Mouse (Mus musculus) spleen, postnatal 36 days (tissue): Measurements from ENCODE around the gene Tom1l2.
A peak's percentile ranks its signal among the peaks of the same experiment; 100 is the strongest.

Experiments
- DNase-seq, 2 experiments: peaks; one replicate each; pipeline ENCODE4 v3.0.0; 2022; ENCODE audit warnings: low spot score in 2 of 2, mixed read lengths in 1 of 2

The Tom1l2 gene

GRCm38 (mm10) chr11:60346537-60346936, 6.2 kb downstream of the Tom1l2 start:
- no peak for DNase-seq

- DNase-seq = no peak
Measured at GRCm38 (mm10) chr11:60345868-60346267, 6.8 kb downstream of the Tom1l2 start.

DNA sequence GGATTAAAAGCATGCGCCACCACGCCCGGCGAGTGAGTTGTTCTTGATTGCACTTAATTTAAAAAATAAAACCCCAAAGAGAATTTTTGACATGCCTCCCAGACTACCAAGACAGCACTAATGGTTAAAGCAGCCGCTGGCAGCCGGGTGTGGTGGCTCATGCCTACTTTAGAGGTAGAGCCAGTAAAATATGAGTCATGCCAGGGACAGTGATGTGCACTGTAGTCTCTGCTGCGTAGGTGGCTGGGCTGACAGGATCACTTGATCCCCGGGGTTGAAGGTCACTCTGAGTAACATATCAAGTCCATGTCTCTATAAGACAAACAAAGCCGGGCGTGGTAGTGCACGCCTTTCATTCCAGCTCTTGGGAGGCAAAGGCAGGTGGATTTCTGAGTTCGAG, 13.3 kb downstream of the Tom1l2 start:
- no peak for DNase-seq

- peak; percentile 15 for DNase-seq
Measured at GRCm38 (mm10) chr11:60338291-60338690, 14.4 kb downstream of the Tom1l2 start.

GRCm38 (mm10) chr11:60335771-60336170, 16.9 kb downstream of the Tom1l2 start:
- DNase-seq = no peak

DNA sequence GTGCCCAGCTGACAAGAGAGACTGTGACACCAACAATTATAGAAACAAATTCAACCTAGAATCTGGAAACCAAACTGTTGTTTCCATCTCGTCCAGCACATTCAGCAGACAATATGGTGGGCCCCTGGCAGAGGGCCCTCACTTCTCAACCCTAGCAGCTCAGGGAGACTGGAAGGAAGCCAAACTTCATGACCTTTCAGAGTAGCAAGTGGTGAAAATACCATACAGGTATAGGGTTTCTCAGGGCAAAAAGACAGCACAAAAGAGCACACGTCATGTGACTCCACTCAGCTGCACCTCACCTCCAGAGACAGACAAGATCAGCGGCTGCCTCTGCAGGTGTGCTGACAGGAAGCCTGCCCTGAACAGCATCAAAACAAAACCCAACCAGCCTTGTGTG, 18.6 kb downstream of the Tom1l2 start:
- DNase-seq = no peak

DNA sequence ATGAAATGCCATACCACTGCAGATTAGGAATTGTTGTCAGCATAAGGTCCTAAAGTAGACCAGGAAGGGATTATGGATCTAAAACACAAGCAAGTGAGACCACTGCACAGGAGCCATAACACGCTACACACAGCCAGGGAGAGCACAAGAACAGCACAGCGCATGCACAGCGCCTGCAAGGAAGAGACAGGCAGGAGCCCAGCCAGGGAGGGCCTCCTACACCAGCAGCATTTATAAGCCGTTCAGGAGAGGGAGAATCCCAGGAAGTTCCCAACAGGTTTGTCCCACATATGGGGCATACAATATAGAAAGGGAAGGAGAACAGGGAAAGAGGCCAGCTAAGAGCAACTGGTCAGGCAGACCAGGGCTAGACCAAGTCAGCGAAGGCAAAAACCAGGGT, 19.2 kb downstream of the Tom1l2 start:
- DNase-seq = no peak

- no peak for DNase-seq
Measured at GRCm38 (mm10) chr11:60330551-60330950, 22.2 kb downstream of the Tom1l2 start.

DNA sequence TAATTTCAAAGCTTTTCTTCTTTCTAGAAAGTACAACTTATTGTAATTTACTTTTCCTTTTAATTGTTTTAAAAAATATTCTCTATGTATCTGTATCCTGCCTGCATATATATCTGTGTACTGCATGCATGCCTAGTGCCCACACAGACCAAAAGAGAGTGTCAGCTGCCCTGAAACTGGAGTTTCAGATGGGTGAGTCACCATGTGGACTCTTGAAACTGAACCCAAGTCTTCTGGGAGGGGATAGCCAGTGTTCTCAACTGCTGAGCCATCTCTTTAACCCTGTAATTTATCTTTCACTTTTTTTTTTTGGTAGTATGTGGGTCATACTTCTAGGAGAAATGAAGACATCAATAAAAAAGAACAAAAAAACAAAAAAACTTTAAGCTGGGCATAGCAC, 29.0 kb downstream of the Tom1l2 start:
- DNase-seq = no peak

DNA sequence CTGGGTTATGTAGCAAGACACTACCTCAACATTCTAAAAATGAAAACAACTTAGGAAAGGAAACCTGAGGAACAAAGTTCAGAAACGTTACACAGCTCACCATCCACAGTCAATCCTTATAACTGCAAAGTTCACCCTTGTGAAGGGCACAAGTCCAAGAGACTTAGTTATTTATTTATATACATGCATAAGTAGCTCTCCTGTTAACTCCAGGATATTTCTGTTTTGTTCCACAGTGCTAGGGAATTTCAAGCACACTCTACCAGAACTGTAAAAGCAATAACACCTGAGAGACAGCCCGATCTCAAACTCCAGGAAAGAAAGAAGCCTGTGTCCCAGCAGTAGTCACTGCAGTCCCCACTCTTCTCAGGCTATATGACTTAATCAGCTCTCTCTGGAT, 31.3 kb downstream of the Tom1l2 start:
- DNase-seq = no peak

GRCm38 (mm10) chr11:60320426-60321037, 32.2 kb downstream of the Tom1l2 start:
- DNase-seq = no peak

DNA sequence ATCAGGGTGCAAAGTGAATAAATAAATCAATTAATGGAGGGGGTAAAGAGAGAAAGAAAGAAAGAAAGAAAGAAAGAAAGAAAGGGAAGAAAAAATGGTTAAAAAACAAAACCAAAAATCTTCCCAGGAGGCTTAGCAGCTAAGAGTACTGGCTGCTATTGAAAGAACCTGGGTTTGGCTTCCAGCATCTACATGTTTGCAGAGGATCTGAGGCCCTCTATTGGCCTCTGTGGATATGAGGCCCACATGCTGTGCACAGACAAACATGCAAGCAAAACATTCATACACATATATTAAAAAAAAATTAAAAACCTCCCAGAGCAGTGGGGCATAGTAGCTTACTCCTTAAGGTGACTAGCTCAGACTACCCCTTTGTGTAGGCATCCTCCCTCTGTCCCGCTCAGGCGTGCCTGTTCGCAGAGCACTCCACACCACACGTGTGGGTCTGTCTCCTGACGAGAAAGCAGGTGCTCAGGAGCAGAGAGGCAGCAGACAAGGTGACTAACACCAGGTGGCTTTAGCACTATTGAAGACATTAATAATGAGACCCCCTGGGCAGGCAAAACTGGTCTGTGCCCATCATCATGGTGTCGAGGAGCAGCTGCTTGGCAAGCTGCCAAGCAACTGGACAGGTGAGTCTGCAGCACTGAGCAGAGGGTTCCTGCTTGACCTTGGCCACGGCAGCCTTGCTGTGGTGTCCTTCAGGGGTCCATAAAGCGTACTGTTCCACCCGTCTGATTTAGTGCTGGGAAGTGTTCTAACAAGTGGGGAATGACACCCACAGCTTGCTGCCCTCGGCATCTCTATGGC, 33.2 kb downstream of the Tom1l2 start:
- no peak for DNase-seq

GRCm38 (mm10) chr11:60318716-60319115, 34.0 kb downstream of the Tom1l2 start:
- DNase-seq = no peak

GRCm38 (mm10) chr11:60317376-60318102, 35.2 kb downstream of the Tom1l2 start:
- no peak for DNase-seq

DNA sequence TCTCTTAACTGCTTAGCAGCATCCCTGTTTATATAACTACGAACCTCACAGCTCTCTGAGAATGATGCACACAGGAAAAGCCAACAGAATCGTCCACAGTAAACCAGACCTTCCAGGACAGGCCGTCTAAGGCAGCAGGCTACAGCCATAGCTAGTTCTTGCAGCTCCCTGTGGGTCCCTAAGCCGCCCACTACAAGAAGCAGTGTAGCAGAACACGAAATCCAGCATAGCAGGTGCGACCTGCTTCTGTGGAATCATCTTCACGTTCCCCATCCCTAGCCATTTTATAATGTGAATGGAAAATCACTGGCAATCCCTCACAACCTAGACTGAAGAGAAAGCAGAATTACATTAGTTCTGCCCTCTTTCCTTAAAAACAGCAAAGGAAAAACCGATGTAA, 35.8 kb downstream of the Tom1l2 start:
- DNase-seq = no peak

- DNase-seq = no peak
Measured at GRCm38 (mm10) chr11:60316250-60316649, 36.5 kb downstream of the Tom1l2 start.

- DNase-seq = no peak
Measured at GRCm38 (mm10) chr11:60311025-60311854, 41.5 kb downstream of the Tom1l2 start.

- no peak for DNase-seq
Measured at GRCm38 (mm10) chr11:60309875-60310274, 42.8 kb downstream of the Tom1l2 start.

DNA sequence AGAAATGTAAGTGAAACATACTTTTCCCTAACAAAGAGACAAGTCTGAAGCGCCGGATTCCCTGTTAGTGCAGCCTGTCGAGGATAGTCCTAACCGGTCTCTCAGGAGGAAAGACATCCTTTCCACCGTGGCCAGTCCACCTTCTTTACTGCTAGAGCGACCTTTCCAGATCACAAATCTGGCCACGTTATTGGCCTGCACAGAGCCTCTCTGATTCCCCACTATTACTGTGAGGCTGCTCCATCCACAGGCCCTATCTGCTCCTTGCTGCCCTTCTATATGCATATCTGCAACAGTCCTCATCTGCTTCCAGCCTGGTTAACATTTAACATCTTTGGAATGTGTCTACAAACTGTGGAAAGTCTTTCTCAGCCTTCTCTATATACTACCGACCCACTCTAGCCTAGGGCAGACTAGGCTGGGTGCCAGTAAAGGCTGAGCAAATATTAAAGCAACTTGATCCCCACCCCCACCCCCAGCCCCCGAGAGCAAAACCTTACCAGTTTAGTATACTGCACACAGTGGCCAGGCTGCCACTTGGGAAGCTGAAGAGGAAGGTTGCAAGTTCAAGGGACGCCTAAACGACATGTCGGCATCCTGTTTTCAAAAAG, 44.1 kb downstream of the Tom1l2 start:
- no peak for DNase-seq

GRCm38 (mm10) chr11:60308061-60308460, 44.6 kb downstream of the Tom1l2 start:
- no peak for DNase-seq

- DNase-seq = peak in 1 of 2 experiments; percentile 30
Measured at GRCm38 (mm10) chr11:60307375-60307825, 45.3 kb downstream of the Tom1l2 start.
